Mouse (Mus musculus) bone marrow, adult 2 months (tissue): ENCODE results near the gene Gm10283.

Experiments used
- CTCF ChIP-seq: fragments of 200-500 bp; IDR thresholded peaks from 2 replicates; pipeline ENCODE4 v1.5.1; 2011; ENCODE audit warnings: low read length, control low read depth; ENCODE audit not compliant: control insufficient read depth, insufficient read depth
- POLR2A ChIP-seq: fragments of 200-500 bp; IDR thresholded peaks from 2 replicates; pipeline ENCODE4 v1.6.1; 2011; ENCODE audit warnings: low read depth, mild to moderate bottlenecking, control low read depth, low read length, borderline replicate concordance; ENCODE audit not compliant: control insufficient read depth

GRCm38 (mm10) chr8:60490147-60490546, 12.9 kb downstream of the Gm10283 start:
- TF ChIP-seq POLR2A (no peak), CTCF (no peak)
